Mouse (Mus musculus) cerebellum, adult 2 months (tissue): ENCODE results near the gene Cd82. TPM values are rescaled to one million over a fixed set of nuclear protein-coding genes. Genes with fewer than 3 reads are reported as not detected.
A peak's percentile ranks its signal among the peaks of the same experiment; 100 is the strongest.

Experiments
- DNase-seq, 2 experiments: peaks; one replicate each; pipeline ENCODE4 v3.0.0; 2021
- H3K27ac ChIP-seq: fragments of 200-500 bp; 2 replicates; pipeline ENCODE4 v1.5.1; 2012; ENCODE audit warnings: low read length, control low read depth, inconsistent platforms; ENCODE audit not compliant: insufficient read depth
- H3K27me3 ChIP-seq: fragments of 200-500 bp; 2 replicates; pipeline ENCODE4 v1.6.1; 2012; ENCODE audit warnings: inconsistent platforms, mild to moderate bottlenecking, low read length, moderate library complexity; ENCODE audit not compliant: control insufficient read depth, insufficient read depth
- H3K4me1 ChIP-seq: fragments of 200-500 bp; 2 replicates; pipeline ENCODE4 v1.6.1; 2011; ENCODE audit warnings: low read length; ENCODE audit not compliant: control insufficient read depth, insufficient read depth
- H3K4me3 ChIP-seq: fragments of 200-500 bp; replicated peaks from 2 replicates; pipeline ENCODE3; 2011; ENCODE audit warnings: mild to moderate bottlenecking, low read depth, low read length, control low read depth; ENCODE audit not compliant: insufficient read depth
- CTCF ChIP-seq: fragments of 200-500 bp; IDR thresholded peaks from 2 replicates; pipeline ENCODE4 v1.5.1; 2011; ENCODE audit warnings: low read depth, mild to moderate bottlenecking, control low read depth, low read length, moderate library complexity, borderline replicate concordance; ENCODE audit not compliant: insufficient read depth
- POLR2A ChIP-seq: fragments of 200-500 bp; IDR thresholded peaks from 2 replicates; pipeline ENCODE4 v1.6.1; 2011; ENCODE audit warnings: low read length, control low read depth, borderline replicate concordance; ENCODE audit not compliant: insufficient read depth
- WGBS: fragments of 180-500 bp; shearing (Covaris S2); methylation state at CpG from one replicate; pipeline ENCODE4 v1.1.7; 2018; 5-methylcytosine and 5-hydroxymethylcytosine counted together
- polyA plus RNA-seq: library from polyadenylated mRNA; depleted of rRNA; stranded (reverse); fragments of >200 nt; gene quantifications from 2 replicates; pipeline ENCODE4 v1.2.3, GENCODE M21; 2012; rRNA removed

The Cd82 gene
- polyA plus RNA-seq, 1 experiment: 47.4 TPM

DNA sequence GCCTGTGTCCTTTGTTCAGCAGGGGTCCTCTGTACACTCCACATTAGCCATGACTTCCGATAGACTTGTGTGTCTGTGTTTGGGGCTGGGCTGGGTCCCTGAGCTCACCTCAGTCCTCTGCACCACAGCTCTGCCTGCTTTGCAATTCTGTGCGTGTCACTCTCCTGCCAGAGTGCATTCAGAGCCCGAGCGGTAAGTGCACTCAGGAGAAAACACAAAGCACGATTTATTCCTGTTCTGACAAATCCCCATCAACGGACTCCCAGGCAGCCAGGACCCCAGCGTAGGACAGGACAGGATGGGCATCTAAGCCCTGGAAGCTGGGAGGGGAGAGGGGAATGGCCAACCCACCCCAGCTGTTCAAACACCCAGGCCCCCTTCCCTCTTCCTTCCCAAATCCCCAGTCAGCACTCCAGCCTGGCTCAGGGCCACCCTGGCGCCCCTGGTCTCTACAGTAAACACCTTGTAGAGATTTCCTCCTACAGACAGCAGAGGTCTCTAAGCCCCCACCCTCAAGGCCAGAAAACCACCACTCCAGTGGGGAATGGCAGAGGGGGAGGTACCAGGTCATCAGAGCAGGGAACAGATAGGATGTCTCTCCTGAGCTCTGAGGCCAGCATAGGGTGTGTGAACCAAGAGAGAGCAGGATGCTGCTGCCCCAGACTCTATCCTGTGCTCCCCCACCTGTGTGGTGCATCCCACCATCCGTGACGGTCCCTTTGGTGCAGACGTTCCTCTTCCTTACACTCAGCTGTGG is 72.6 kb downstream of the Cd82 start:
- TF ChIP-seq POLR2A (no peak), CTCF (no peak)
- 53% methylated on average over 11 of the region's 11 CpGs for WGBS
- DNase-seq: no peak
- no peaks in the 10 kb centered on the region for H3K4me1 ChIP-seq
- H3K27ac ChIP-seq: no peak overlapping the region
- no peak overlapping the region for H3K4me3 ChIP-seq
- no peaks in the 10 kb centered on the region for H3K27me3 ChIP-seq

DNA sequence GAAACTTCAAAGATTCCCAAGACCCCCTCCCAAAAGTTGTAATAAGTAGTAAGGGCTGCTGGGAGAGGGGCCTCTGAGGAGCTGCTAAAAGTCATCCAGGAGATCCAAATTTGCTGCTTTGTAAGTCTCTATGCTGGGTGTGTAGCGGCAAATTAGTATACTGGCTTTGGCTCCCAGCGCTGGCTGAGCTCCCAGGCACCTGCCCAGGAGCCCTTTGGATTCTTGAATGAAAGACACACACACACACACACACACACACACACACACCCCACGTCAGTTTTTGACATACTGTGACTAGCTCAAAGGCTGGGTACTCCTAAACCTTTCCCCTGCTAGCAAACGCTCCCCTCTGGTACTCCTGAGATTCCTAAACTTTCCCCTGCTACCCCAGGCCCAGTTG is 76.0 kb downstream of the Cd82 start:
- H3K4me3 ChIP-seq: no peak overlapping the region
- whole genome bisulfite sequencing: 38% methylated on average over 4 of the region's 4 CpGs
- H3K27ac ChIP-seq: no peak overlapping the region
- no peak for DNase-seq
- TF ChIP-seq POLR2A (no peak), CTCF (no peak)
- H3K4me1 ChIP-seq: 0 out of 2 replicates have a peak, but pooled peaks cover 9% of the 10 kb centered on the region
- no peaks in the 10 kb centered on the region for H3K27me3 ChIP-seq

DNA sequence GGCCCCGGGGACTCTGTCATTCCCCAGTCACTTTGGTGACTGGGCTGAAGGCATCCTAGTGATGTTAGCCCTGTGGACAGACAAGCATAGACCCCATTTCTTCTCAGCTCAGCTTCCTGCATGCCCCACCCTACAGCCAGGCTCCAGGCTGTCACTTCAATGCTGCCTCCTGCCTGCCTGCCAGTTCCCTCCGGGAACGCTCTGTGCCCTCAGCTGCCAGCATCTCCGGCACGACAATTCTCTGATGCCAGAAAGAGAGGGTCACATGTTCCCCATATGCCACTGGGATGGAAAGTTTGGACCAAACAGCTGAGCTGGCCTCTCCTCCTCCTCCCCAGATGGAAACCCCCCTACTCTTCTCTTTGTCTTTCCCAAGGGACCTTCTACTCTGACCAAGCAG is 79.1 kb downstream of the Cd82 start:
- Histone ChIP-seq H3K27ac (no peak overlapping the region), H3K4me1 (0 out of 2 replicates have a peak, but pooled peaks cover 9% of the 10 kb centered on the region), H3K4me3 (no peak overlapping the region), H3K27me3 (no peaks in the 10 kb centered on the region)
- DNase-seq: peak; percentile 31 to 60
- TF ChIP-seq POLR2A (no peak), CTCF (no peak)
- WGBS: 26% methylated on average over 5 of the region's 5 CpGs

DNA sequence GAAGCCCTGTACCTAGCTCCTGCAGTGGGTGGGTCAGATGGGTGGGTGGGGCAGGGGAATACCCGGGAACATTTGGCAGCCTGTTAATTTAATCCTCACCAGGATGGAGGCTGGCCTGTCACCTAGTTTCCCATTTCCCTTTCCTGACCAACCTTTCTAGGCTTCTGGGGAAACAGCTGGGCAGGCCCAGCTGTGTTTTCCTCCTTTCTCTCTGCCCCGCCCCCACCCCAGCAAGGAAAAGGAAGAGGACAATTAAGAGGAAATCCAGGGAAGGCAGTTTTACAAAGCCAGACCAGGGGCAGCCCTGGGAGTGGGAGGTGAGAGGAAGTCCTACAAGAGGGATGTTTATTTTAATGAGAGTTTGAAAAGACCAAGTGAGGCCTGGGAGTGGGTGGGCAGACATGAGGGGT is 82.3 kb downstream of the Cd82 start:
- WGBS: 64% methylated on average over 2 of the region's 2 CpGs
- H3K27me3 ChIP-seq: no peaks in the 10 kb centered on the region
- TF ChIP-seq POLR2A (no peak), CTCF (no peak)

DNA sequence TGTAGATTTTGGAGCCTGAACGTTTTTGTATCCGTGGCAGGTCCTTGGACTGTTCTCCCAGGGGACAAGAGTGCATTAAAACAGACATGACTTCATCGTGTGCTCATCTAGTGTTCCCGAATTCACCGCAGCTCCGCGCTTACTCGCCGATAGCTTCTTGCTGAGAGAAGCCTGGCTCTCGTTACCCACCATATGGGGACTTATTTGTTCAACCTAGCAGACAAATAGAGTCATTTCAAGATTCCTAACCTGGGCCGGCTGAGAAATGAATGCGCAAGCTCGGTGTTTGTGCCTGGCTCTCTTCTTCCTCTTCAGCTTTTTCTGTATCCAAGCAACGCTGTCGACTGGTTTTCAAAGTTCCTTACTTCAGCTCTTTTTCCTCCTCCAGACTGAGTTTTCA is 85.1 kb downstream of the Cd82 start:
- WGBS: 11% methylated on average over 15 of the region's 15 CpGs
- no peak overlapping the region for H3K27ac ChIP-seq
- DNase-seq: peak; percentile 54 to 70

More for the DNA sequence above, 82.3 kb downstream of the Cd82 start:
- Histone ChIP-seq H3K4me3 (no peak overlapping the region), H3K4me1 (0 out of 2 replicates have a peak, but pooled peaks cover 9% of the 10 kb centered on the region), H3K27ac (no peak overlapping the region)
- DNase-seq: no peak

DNA sequence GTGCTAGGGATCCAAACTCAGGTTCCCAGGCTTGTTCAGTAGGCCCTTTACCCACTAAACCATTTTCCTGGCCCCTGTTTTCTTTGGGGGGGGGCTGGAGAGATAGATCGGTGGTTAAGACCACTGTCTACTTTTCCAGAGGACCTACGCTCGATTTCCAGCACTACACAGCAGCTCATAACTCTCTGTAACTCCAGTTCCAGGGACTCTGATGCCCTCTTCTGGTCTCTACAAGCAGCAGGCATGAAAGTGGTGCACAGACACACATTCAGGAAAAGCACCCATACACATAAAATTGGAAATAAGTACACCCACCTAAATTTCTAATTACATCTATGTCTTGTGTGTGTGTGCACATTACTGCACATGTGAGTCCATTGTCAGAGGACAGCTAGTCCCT is 85.8 kb downstream of the Cd82 start:
- no peak for DNase-seq
- 99% methylated on average over 3 of the region's 3 CpGs for WGBS
- no peak overlapping the region for H3K4me3 ChIP-seq
- H3K4me1 ChIP-seq: no peaks in the 10 kb centered on the region
- H3K27me3 ChIP-seq: no peaks in the 10 kb centered on the region
- TF ChIP-seq POLR2A (no peak), CTCF (no peak)
- no peak overlapping the region for H3K27ac ChIP-seq

More for the DNA sequence above, 85.1 kb downstream of the Cd82 start:
- Histone ChIP-seq H3K4me3 (no peak overlapping the region), H3K27me3 (no peaks in the 10 kb centered on the region), H3K4me1 (no peaks in the 10 kb centered on the region)
- TF ChIP-seq CTCF: no peak
- no peak for TF ChIP-seq POLR2A

DNA sequence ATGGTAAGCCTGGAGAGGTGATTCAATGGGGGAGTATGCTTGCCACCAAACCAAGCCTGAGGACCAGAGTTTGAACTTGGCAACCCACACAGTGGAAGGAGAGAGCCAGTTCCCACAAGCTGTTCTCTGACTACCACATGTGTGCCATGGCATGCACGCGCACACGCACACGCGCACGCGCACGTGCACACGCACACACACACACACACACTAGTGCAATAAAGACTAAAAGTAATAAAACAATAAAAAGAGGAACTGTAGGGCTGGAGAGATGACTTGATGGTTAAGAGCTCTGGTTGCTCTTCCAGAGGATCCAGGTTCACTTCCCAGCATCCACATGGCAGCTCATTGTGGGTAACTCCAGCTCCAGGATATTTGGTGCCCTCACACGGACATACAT is 90.1 kb downstream of the Cd82 start:
- no peak overlapping the region for H3K27ac ChIP-seq
- no peak for DNase-seq
- no peaks in the 10 kb centered on the region for H3K4me1 ChIP-seq
- TF ChIP-seq POLR2A (no peak), CTCF (no peak)
- 87% methylated on average over 10 of the region's 10 CpGs for WGBS
- no peak overlapping the region for H3K4me3 ChIP-seq
- no peaks in the 10 kb centered on the region; the same call in 1 of the 2 replicates for H3K27me3 ChIP-seq

DNA sequence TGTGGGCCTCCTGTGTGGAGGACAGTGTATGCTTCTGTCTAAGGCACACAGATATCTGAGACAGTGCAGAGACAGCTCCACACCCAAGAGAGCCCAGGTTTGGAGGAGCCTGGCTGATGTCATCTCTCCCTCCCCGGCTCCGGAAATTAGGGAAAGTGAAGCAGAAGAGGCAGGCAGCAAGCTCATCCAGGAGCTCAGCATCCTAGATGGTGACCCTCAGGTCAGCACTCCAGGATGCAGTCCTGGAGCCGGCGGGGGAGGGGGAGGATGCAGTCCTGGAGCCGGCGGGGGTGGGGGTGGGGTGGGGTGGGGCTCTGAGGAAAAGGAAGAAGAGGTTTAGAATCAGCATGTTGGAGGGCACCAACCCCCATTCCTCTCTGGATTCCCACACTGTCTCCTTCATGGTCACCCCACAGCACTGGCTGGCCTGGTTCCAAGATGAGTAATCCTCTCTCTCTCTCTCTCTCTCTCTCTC is 90.8 kb downstream of the Cd82 start:
- Histone ChIP-seq H3K27ac (no peak overlapping the region), H3K4me1 (no peaks in the 10 kb centered on the region), H3K4me3 (no peak overlapping the region), H3K27me3 (no peaks in the 10 kb centered on the region; the same call in 1 of the 2 replicates)
- 25% methylated on average over 6 of the region's 6 CpGs for WGBS
- no peak for TF ChIP-seq POLR2A
- no peak for TF ChIP-seq CTCF
- no peak for DNase-seq

Other genes with a start within 250 kb of the Cd82 start
- 11.3 and 13.1 TPM in 2 replicates for gene Tspan18, start 128.6 kb downstream of the Cd82 start, polyA plus RNA-seq
- gene Gm10803, start 97.4 kb upstream of the Cd82 start, polyA plus RNA-seq: not detected in 2 replicates
- gene Alx4, start 179.2 kb upstream of the Cd82 start, polyA plus RNA-seq: 0.46 and 0.79 TPM in 2 replicates